Mouse (Mus musculus): ENCODE results near the gene Zfp663. TPM values are rescaled to one million over a fixed set of nuclear protein-coding genes. Genes with fewer than 3 reads are reported as not detected.
A peak's percentile ranks its signal among the peaks of the same experiment; 100 is the strongest.

Gene Zfp663
- polyA plus RNA-seq, 1 experiment, result not detected

DNA sequence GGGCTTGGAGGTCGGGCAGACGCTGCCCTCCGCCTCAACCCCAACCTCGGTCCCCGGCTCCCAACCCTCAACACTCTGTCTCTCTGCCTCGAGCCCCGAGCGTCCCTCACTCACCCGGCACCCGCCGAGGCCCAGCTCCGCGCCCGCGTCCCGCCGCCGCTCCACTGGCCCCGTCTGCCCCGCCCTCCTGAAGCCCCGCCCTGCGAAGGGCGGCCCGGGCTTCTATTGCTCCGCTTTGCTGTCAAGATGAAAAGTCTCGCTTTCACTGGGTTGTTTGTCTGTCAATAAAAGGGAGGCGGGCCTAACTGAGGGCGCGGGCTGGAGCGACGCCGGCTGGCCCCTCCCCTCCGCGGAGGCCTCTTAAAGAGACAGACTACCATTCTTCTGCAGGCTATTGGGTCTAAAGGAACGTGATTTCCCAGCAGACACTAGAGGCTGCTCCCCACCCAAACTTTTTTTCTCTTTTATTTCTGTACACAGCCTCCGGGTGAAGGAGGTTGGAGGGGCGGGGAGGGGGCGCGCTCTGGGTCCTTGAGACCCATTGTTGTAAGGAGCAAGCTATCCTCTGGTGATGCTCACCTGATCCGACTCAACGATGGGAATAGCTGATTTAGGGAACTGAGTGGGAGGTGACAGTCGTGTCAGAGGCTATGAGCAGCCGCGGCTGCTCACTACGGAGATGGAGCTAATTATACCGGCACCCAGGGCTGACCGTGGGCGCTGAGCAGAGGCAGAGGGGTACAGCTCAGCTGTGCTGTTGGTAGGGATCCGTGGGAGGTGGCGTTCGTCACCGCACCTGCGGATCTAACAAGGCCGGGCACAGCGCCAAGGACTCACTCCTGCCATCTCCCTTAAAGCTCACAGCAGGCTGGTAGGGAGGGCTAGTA, 42.0 kb downstream of the Zfp663 start, which contains the start of gene Elmo2:
Gene Elmo2, minus strand, starts transcription at position 176 of the 887 bp plus-strand sequence.
- Histone ChIP-seq H3K36me3 (ENCODE audit: control insufficient read depth, insufficient read depth, low read length) (no peaks in the 10 kb centered on the region), H3K27ac (ENCODE audit: control insufficient read depth, insufficient read depth, low read depth, low read length) (peak within 1 kb of the TSS; percentile 3), H3K27me3 (ENCODE audit: control insufficient read depth, insufficient read depth, low read length) (no peaks in the 10 kb centered on the region), H3K4me3 (ENCODE audit: control insufficient read depth, low read depth, low read length) (peak within 1 kb of the TSS; percentile 93), H3K4me1 (ENCODE audit: control insufficient read depth, insufficient read depth, low read length) (peaks cover 12% of the 10 kb centered on the region)
- TF ChIP-seq POLR2A (IDR thresholded peaks at IDR 0.05; ENCODE audit: control insufficient read depth, low read depth, low read length), result peak; percentile 50; the same call in 1 of the 2 replicates
- no peak for TF ChIP-seq CTCF (IDR thresholded peaks at IDR 0.05; ENCODE audit: control insufficient read depth, insufficient read depth, insufficient replicate concordance, low read depth, low read length)

DNA sequence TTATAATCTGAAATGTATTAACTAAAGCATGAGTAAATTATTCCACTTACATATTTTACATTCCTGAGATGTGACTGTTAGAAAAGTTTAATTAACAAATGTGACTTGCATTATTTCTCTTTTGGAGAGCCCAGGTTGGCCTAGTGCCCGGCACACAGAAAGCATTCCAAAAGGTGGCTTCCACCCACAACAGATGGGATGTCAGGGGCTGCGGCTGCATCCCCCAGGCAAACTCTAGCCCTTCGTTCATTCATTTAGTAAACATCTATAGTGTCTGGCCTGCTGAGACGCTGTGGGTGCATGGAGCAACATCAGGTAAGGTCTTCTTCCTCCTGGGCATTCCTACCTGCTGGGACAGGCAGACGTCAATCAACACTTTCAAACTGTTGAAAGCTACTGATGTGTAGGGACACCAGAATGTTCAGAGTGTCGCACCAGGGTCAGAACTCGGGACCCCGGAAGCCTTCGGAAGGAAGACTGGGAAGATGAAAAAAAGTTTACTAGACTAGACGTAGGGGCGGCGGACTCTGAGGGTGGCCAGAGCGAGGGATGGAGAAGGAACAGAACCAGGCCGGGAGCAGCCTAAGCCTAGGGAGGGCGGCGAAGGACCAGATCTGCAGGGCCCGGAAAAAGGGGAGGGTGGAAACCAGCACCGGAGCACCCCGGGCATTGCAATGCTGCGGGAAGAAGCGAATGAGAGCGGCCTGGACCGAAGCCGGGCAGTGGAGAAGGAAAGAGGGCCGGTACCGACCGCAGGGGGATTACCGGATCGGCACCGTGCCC, 42.8 kb downstream of the Zfp663 start:
- Histone ChIP-seq H3K4me3 (ENCODE audit: control insufficient read depth, low read depth, low read length) (peak overlapping the region; percentile 93), H3K4me1 (ENCODE audit: control insufficient read depth, insufficient read depth, low read length) (peaks cover 14% of the 10 kb centered on the region), H3K36me3 (ENCODE audit: control insufficient read depth, insufficient read depth, low read length) (no peaks in the 10 kb centered on the region), H3K27me3 (ENCODE audit: control insufficient read depth, insufficient read depth, low read length) (no peaks in the 10 kb centered on the region), H3K27ac (ENCODE audit: control insufficient read depth, insufficient read depth, low read depth, low read length) (peak overlapping the region; percentile 3)
- TF ChIP-seq POLR2A (IDR thresholded peaks at IDR 0.05; ENCODE audit: control insufficient read depth, low read depth, low read length), result no peak
- TF ChIP-seq CTCF (IDR thresholded peaks at IDR 0.05; ENCODE audit: control insufficient read depth, insufficient read depth, insufficient replicate concordance, low read depth, low read length), result no peak

- TF ChIP-seq POLR2A (IDR thresholded peaks at IDR 0.05; ENCODE audit: control insufficient read depth, low read depth, low read length), result no peak
- TF ChIP-seq CTCF (IDR thresholded peaks at IDR 0.05; ENCODE audit: control insufficient read depth, insufficient read depth, insufficient replicate concordance, low read depth, low read length), result no peak
- Histone ChIP-seq H3K4me1 (ENCODE audit: control insufficient read depth, insufficient read depth, low read length) (peaks cover 14% of the 10 kb centered on the region), H3K4me3 (ENCODE audit: control insufficient read depth, low read depth, low read length) (no peak overlapping the region), H3K27me3 (ENCODE audit: control insufficient read depth, insufficient read depth, low read length) (no peaks in the 10 kb centered on the region), H3K27ac (ENCODE audit: control insufficient read depth, insufficient read depth, low read depth, low read length) (no peak overlapping the region), H3K36me3 (ENCODE audit: control insufficient read depth, insufficient read depth, low read length) (no peaks in the 10 kb centered on the region)
These were observed 44.6 kb downstream of the Zfp663 start for GRCm38 (mm10) chr2:165323928-165324327.

GRCm38 (mm10) chr2:165323484-165323883, 45.0 kb downstream of the Zfp663 start:
- Histone ChIP-seq H3K4me3 (ENCODE audit: control insufficient read depth, low read depth, low read length) (no peak overlapping the region), H3K36me3 (ENCODE audit: control insufficient read depth, insufficient read depth, low read length) (no peaks in the 10 kb centered on the region), H3K4me1 (ENCODE audit: control insufficient read depth, insufficient read depth, low read length) (peaks cover 14% of the 10 kb centered on the region), H3K27ac (ENCODE audit: control insufficient read depth, insufficient read depth, low read depth, low read length) (no peak overlapping the region), H3K27me3 (ENCODE audit: control insufficient read depth, insufficient read depth, low read length) (no peaks in the 10 kb centered on the region)
- TF ChIP-seq POLR2A (IDR thresholded peaks at IDR 0.05; ENCODE audit: control insufficient read depth, low read depth, low read length), result no peak
- TF ChIP-seq CTCF (IDR thresholded peaks at IDR 0.05; ENCODE audit: control insufficient read depth, insufficient read depth, insufficient replicate concordance, low read depth, low read length), result no peak

GRCm38 (mm10) chr2:165321981-165322735, 46.4 kb downstream of the Zfp663 start:
- TF ChIP-seq POLR2A (IDR thresholded peaks at IDR 0.05; ENCODE audit: control insufficient read depth, low read depth, low read length) (no peak), CTCF (IDR thresholded peaks at IDR 0.05; ENCODE audit: control insufficient read depth, insufficient read depth, insufficient replicate concordance, low read depth, low read length) (no peak)
- Histone ChIP-seq H3K4me1 (ENCODE audit: control insufficient read depth, insufficient read depth, low read length) (peaks cover 14% of the 10 kb centered on the region), H3K27me3 (ENCODE audit: control insufficient read depth, insufficient read depth, low read length) (no peaks in the 10 kb centered on the region), H3K4me3 (ENCODE audit: control insufficient read depth, low read depth, low read length) (no peak overlapping the region), H3K27ac (ENCODE audit: control insufficient read depth, insufficient read depth, low read depth, low read length) (no peak overlapping the region), H3K36me3 (ENCODE audit: control insufficient read depth, insufficient read depth, low read length) (no peaks in the 10 kb centered on the region)

DNA sequence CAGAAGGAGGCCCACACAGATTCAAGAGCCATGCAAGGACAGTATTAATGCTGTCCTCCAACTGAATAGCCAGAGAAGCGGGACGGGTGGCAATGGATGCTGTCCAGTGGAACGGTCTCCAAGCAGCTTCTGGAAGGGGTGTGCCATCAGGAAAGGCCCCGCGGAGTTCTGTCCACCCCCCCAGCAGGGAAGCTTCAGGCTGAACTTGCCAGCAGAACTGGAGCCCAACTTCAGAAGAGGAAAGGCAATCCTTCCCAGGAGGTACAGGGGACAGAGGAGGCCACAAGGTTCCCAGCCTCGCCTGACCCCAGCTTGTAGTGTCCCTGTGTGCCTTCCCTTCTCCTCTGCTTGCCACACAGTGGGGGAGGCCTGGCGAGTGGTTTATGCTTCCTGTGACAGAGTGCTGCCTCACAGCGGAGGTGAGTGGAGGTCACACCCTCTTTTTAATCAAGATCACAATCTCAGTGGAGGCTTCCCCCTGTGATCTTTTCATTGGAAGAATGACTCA, 47.1 kb downstream of the Zfp663 start:
- Histone ChIP-seq H3K4me1 (ENCODE audit: control insufficient read depth, insufficient read depth, low read length) (peaks cover 9% of the 10 kb centered on the region), H3K27ac (ENCODE audit: control insufficient read depth, insufficient read depth, low read depth, low read length) (no peak overlapping the region), H3K36me3 (ENCODE audit: control insufficient read depth, insufficient read depth, low read length) (no peaks in the 10 kb centered on the region), H3K4me3 (ENCODE audit: control insufficient read depth, low read depth, low read length) (no peak overlapping the region), H3K27me3 (ENCODE audit: control insufficient read depth, insufficient read depth, low read length) (no peaks in the 10 kb centered on the region)
- TF ChIP-seq POLR2A (IDR thresholded peaks at IDR 0.05; ENCODE audit: control insufficient read depth, low read depth, low read length) (no peak), CTCF (IDR thresholded peaks at IDR 0.05; ENCODE audit: control insufficient read depth, insufficient read depth, insufficient replicate concordance, low read depth, low read length) (no peak)

All from testis, adult 2 months (tissue).